Mouse (Mus musculus): ENCODE results near the gene BC024063. TPM values are rescaled to one million over a fixed set of nuclear protein-coding genes. Genes with fewer than 3 reads are reported as not detected.
"Not testable (repeated sequence)": the region's sequence is repeated elsewhere in the genome, so short reads cannot be mapped to it uniquely, and the experiment has no call there.

BC024063 gene
- polyA plus RNA-seq (2015; fragmentation: Nextera tagmentation; extraction: Ambion mirVana) = 3.5 and 4.1 TPM in 2 replicates

- 18% methylated on average over 42 of the region's 42 CpGs for WGBS
- H3K4me2 ChIP-seq (ENCODE audit: low read depth, low read length) = peak within 1 kb of the TSS; percentile 51
- H3K9ac ChIP-seq (ENCODE audit: low read length) = peak within 1 kb of the TSS; percentile 70
- not testable (repeated sequence) for H3K4me1 ChIP-seq (ENCODE audit: control insufficient read depth, insufficient read depth, low read length); H3K9me3 ChIP-seq (replicated peaks; ENCODE audit: control insufficient read depth, low read length); H3K27me3 ChIP-seq (ENCODE audit: control insufficient read depth, insufficient read depth, low read length); H3K36me3 ChIP-seq (ENCODE audit: control insufficient read depth, insufficient read depth, low read length)
- peak within 1 kb of the TSS; percentile 55 for H3K4me3 ChIP-seq (replicated peaks; ENCODE audit: low read length)
- H3K27ac ChIP-seq (ENCODE audit: low read length) = peak within 1 kb of the TSS; percentile 74
- peak; percentile 97 for ATAC-seq (ENCODE audit: insufficient read depth, low FRiP score)
These were observed at the start of gene BC024063 for GRCm38 (mm10) chr10:82082728-82083621. Gene BC024063 (plus strand): TSS chr10:82083353.

GRCm38 (mm10) chr10:82042191-82042590 is 41.0 kb upstream of the BC024063 start:
- H3K4me3 ChIP-seq (replicated peaks; ENCODE audit: low read length) = no peak overlapping the region
- ATAC-seq (ENCODE audit: insufficient read depth, low FRiP score) = no peak
- H3K9me3 ChIP-seq (replicated peaks; ENCODE audit: control insufficient read depth, low read length) = no peaks in the 10 kb centered on the region; the same call in 1 of the 2 replicates
- no peak overlapping the region for H3K27ac ChIP-seq (ENCODE audit: low read length)
- no peak overlapping the region for H3K9ac ChIP-seq (ENCODE audit: low read length)
- H3K27me3 ChIP-seq (ENCODE audit: control insufficient read depth, insufficient read depth, low read length) = no peaks in the 10 kb centered on the region
- no peaks in the 10 kb centered on the region for H3K36me3 ChIP-seq (ENCODE audit: control insufficient read depth, insufficient read depth, low read length)
- no peak overlapping the region for H3K4me2 ChIP-seq (ENCODE audit: low read depth, low read length)
- H3K4me1 ChIP-seq (ENCODE audit: control insufficient read depth, insufficient read depth, low read length) = no peaks in the 10 kb centered on the region
- 62% methylated on average over 2 of the region's 2 CpGs for WGBS

GRCm38 (mm10) chr10:82046603-82047002 is 36.5 kb upstream of the BC024063 start:
- peaks cover 5% of the 10 kb centered on the region; the same call in 1 of the 2 replicates for H3K4me1 ChIP-seq (ENCODE audit: control insufficient read depth, insufficient read depth, low read length)
- no peak overlapping the region for H3K9ac ChIP-seq (ENCODE audit: low read length)
- no peak overlapping the region for H3K27ac ChIP-seq (ENCODE audit: low read length)
- no peak overlapping the region for H3K4me3 ChIP-seq (replicated peaks; ENCODE audit: low read length)
- H3K27me3 ChIP-seq (ENCODE audit: control insufficient read depth, insufficient read depth, low read length) = no peaks in the 10 kb centered on the region
- H3K36me3 ChIP-seq (ENCODE audit: control insufficient read depth, insufficient read depth, low read length) = peaks cover 4% of the 10 kb centered on the region
- peaks cover 24% of the 10 kb centered on the region for H3K9me3 ChIP-seq (replicated peaks; ENCODE audit: control insufficient read depth, low read length)
- no peak for ATAC-seq (ENCODE audit: insufficient read depth, low FRiP score)
- H3K4me2 ChIP-seq (ENCODE audit: low read depth, low read length) = no peak overlapping the region
- 88% methylated on average over 3 of the region's 3 CpGs for WGBS

- Histone ChIP-seq H3K4me3 (replicated peaks; ENCODE audit: low read length) (peak within 1 kb of the TSS; percentile 83), H3K36me3 (ENCODE audit: control insufficient read depth, insufficient read depth, low read length) (peaks cover 4% of the 10 kb centered on the region), H3K27ac (ENCODE audit: low read length) (peak within 1 kb of the TSS; percentile 97), H3K9ac (ENCODE audit: low read length) (peak within 1 kb of the TSS; percentile 95), H3K27me3 (ENCODE audit: control insufficient read depth, insufficient read depth, low read length) (no peaks in the 10 kb centered on the region), H3K9me3 (replicated peaks; ENCODE audit: control insufficient read depth, low read length) (peaks cover 36% of the 10 kb centered on the region), H3K4me1 (ENCODE audit: control insufficient read depth, insufficient read depth, low read length) (peaks cover 5% of the 10 kb centered on the region; the same call in 1 of the 2 replicates), H3K4me2 (ENCODE audit: low read depth, low read length) (peak within 1 kb of the TSS; percentile 67)
- peak; percentile 98 for ATAC-seq (ENCODE audit: insufficient read depth, low FRiP score)
- WGBS = 8% methylated on average over 35 of the region's 35 CpGs
These were observed 35.3 kb upstream of the BC024063 start, which contains the start of gene Zfp873 for GRCm38 (mm10) chr10:82047597-82048459. Gene Zfp873 (plus strand): TSS chr10:82048123.

- not testable (repeated sequence) for ATAC-seq (ENCODE audit: insufficient read depth, low FRiP score); H3K36me3 ChIP-seq (ENCODE audit: control insufficient read depth, insufficient read depth, low read length); H3K4me1 ChIP-seq (ENCODE audit: control insufficient read depth, insufficient read depth, low read length); H3K27me3 ChIP-seq (ENCODE audit: control insufficient read depth, insufficient read depth, low read length)
- peak overlapping the region; percentile 83 for H3K4me3 ChIP-seq (replicated peaks; ENCODE audit: low read length)
- peak overlapping the region; percentile 67 for H3K4me2 ChIP-seq (ENCODE audit: low read depth, low read length)
- peak overlapping the region; percentile 97; the same call in 1 of the 2 replicates for H3K27ac ChIP-seq (ENCODE audit: low read length)
- H3K9me3 ChIP-seq (replicated peaks; ENCODE audit: control insufficient read depth, low read length) = peaks cover 42% of the 10 kb centered on the region
- H3K9ac ChIP-seq (ENCODE audit: low read length) = peak overlapping the region; percentile 95
- WGBS = 25% methylated on average over 10 of the region's 10 CpGs
These were observed 34.7 kb upstream of the BC024063 start for GRCm38 (mm10) chr10:82048460-82048804.

- not testable (repeated sequence) for H3K27me3 ChIP-seq (ENCODE audit: control insufficient read depth, insufficient read depth, low read length); H3K4me1 ChIP-seq (ENCODE audit: control insufficient read depth, insufficient read depth, low read length); ATAC-seq (ENCODE audit: insufficient read depth, low FRiP score); H3K36me3 ChIP-seq (ENCODE audit: control insufficient read depth, insufficient read depth, low read length); H3K9me3 ChIP-seq (replicated peaks; ENCODE audit: control insufficient read depth, low read length)
- peak overlapping the region; percentile 74; the same call in 1 of the 2 replicates for H3K27ac ChIP-seq (ENCODE audit: low read length)
- peak overlapping the region; percentile 55 for H3K4me3 ChIP-seq (replicated peaks; ENCODE audit: low read length)
- peak overlapping the region; percentile 70 for H3K9ac ChIP-seq (ENCODE audit: low read length)
- peak overlapping the region; percentile 51 for H3K4me2 ChIP-seq (ENCODE audit: low read depth, low read length)
- WGBS = 20% methylated on average over 14 of the region's 14 CpGs
These were observed 444 bp downstream of the BC024063 start for GRCm38 (mm10) chr10:82083622-82083971.

GRCm38 (mm10) chr10:82117206-82117605 is 34.1 kb downstream of the BC024063 start:
- no peak overlapping the region for H3K4me3 ChIP-seq (replicated peaks; ENCODE audit: low read length)
- ATAC-seq (ENCODE audit: insufficient read depth, low FRiP score) = no peak
- 85% methylated on average over 3 of the region's 3 CpGs for WGBS
- no peaks in the 10 kb centered on the region for H3K27me3 ChIP-seq (ENCODE audit: control insufficient read depth, insufficient read depth, low read length)
- H3K27ac ChIP-seq (ENCODE audit: low read length) = no peak overlapping the region
- no peak overlapping the region for H3K9ac ChIP-seq (ENCODE audit: low read length)
- no peaks in the 10 kb centered on the region for H3K4me1 ChIP-seq (ENCODE audit: control insufficient read depth, insufficient read depth, low read length)
- no peak overlapping the region for H3K4me2 ChIP-seq (ENCODE audit: low read depth, low read length)
- H3K36me3 ChIP-seq (ENCODE audit: control insufficient read depth, insufficient read depth, low read length) = no peaks in the 10 kb centered on the region
- peaks cover 20% of the 10 kb centered on the region for H3K9me3 ChIP-seq (replicated peaks; ENCODE audit: control insufficient read depth, low read length)

- WGBS = 3% methylated on average over 41 of the region's 41 CpGs
These were observed 44.8 kb downstream of the BC024063 start, which contains the start of gene AU041133 for GRCm38 (mm10) chr10:82127850-82128401. Gene AU041133 (plus strand): TSS chr10:82128013.

More at GRCm38 (mm10) chr10:82127850-82128401, 44.8 kb downstream of the BC024063 start, which contains the start of gene AU041133:
- no peaks in the 10 kb centered on the region for H3K4me1 ChIP-seq (ENCODE audit: control insufficient read depth, insufficient read depth, low read length)
- peak within 1 kb of the TSS; percentile 85 for H3K9ac ChIP-seq (ENCODE audit: low read length)
- H3K36me3 ChIP-seq (ENCODE audit: control insufficient read depth, insufficient read depth, low read length) = peaks cover 15% of the 10 kb centered on the region
- peak; percentile 99 for ATAC-seq (ENCODE audit: insufficient read depth, low FRiP score)
- H3K4me2 ChIP-seq (ENCODE audit: low read depth, low read length) = peak within 1 kb of the TSS; percentile 67
- peaks cover 34% of the 10 kb centered on the region for H3K9me3 ChIP-seq (replicated peaks; ENCODE audit: control insufficient read depth, low read length)
- peak within 1 kb of the TSS; percentile 85 for H3K27ac ChIP-seq (ENCODE audit: low read length)
- H3K4me3 ChIP-seq (replicated peaks; ENCODE audit: low read length) = peak within 1 kb of the TSS; percentile 84
- no peaks in the 10 kb centered on the region for H3K27me3 ChIP-seq (ENCODE audit: control insufficient read depth, insufficient read depth, low read length)

All from stomach, embryonic 16.5 days (tissue).